Mouse (Mus musculus): ENCODE data around the gene Trak1.
"Not testable (repeated sequence)": the region's sequence is repeated elsewhere in the genome, so short reads cannot be mapped to it uniquely, and the experiment has no call there.

The Trak1 gene

DNA sequence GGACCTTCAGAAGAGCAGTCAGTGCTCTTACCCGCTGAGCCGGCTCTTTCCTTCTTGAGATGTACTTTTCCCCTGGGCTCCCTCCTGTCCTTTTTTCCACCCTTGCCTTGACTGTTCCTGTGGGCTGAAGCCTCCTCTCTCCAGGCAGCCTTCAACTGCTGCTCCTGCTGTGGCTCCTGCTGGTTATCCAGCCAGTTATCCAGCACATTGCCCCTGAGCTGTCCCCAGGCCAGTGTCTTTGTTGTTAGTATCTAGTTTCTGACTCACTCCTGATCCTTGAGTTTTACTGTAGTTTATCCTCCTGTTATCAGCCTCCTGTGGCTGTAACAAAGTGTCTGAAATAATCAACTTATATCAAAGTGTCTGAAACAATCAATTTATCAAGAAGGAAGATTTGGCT, 23.8 kb downstream of the Trak1 start:
- DNase-seq, result no peak

DNA sequence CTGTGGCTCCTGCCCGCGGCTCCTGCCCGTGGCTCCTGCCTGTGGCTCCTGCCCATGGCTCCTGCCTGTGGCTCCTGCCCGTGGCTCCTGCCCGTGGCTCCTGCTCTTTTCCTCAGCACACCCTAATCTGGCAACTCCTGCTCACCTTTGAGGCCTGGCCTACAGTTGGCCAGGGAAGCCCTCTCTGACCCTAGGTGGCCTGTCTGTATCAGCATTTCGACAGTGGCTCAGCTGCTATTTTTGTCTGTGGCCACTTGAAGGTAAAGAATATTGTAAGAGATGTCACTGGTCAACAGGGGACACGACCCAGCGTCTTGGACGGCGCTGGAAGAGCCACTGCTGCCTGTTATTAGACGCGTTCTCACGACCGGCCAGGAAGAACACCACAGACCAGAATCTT, 24.7 kb downstream of the Trak1 start:
- no peak for DNase-seq

DNA sequence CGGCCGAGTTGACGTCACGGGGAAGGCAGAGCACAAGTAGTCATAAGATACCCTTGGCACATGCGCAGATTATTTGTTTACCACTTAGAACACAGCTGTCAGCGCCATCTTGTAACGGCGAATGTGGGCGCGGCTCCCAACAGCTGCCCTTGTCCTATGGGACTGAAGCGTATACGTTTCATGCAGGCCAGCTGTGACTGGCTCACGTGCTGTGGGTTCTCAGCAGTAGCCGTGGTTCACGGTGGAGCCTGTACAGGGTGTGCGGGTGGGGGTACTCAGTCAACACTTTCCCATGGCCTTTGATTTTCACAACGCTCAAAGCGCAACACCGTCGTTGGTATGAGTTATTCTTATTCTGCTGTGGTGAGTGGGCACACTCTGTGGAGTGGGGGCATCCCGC, 31.0 kb downstream of the Trak1 start:
- DNase-seq, result not testable (repeated sequence)

DNA sequence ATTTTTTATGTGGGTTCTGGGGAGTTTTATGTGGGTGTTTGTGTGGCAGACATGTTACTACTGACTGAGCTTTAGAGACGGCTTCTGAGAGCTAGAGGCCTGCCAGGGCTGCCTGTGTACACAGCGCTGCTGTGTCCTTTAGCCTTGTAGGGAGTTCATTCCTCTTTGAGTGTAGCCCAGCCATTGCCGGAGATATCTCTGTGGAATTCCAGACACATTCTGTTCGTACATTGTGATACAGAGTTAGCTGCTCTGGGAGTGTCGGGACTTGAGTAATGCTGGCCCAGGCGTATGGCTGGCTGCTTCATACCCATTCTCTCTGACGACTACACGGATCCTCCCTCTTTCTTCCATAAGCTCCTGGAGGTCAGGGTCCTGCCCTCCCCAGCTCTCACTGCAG, 31.9 kb downstream of the Trak1 start:
- peak; percentile 44 to 64 for DNase-seq

DNA sequence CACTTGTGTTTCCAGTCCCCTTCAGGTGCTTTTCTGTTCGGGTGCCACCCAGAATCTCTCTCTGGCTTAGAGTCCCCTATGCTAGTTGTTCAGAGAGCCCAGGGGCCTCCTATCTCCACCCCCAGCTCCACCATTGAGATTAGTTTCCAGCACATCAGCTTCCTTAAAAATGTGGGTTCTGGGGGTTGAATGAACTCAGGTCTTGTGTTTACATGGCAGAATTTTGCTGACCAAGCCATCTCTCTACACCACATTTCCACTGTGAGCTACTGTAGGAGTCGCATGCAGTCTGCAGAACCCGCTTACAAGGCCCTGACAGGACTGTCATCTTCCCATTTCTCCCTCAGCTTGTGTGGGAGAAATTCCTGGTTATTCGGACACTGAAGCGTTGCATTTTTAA, 32.8 kb downstream of the Trak1 start:
- no peak for DNase-seq

DNA sequence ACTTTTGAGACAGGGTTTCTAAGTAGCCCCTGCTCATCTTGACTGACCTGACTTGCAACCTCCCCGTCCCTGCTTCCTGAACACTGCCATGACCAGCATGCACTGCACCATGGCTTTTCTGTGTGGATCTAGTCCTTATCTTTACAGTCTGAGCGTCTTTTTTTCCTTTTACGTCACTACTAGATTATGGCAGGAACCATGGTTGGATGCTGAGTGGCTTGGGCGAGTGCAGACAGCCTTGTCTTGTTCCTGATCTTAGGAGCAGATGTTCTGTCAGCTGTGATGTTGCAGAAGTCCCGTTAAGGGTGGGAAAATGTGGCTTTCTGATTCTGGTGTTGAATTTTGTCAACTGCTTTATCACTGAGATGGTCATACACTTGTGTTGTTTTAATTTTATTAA, 34.1 kb downstream of the Trak1 start:
- DNase-seq, result no peak

DNA sequence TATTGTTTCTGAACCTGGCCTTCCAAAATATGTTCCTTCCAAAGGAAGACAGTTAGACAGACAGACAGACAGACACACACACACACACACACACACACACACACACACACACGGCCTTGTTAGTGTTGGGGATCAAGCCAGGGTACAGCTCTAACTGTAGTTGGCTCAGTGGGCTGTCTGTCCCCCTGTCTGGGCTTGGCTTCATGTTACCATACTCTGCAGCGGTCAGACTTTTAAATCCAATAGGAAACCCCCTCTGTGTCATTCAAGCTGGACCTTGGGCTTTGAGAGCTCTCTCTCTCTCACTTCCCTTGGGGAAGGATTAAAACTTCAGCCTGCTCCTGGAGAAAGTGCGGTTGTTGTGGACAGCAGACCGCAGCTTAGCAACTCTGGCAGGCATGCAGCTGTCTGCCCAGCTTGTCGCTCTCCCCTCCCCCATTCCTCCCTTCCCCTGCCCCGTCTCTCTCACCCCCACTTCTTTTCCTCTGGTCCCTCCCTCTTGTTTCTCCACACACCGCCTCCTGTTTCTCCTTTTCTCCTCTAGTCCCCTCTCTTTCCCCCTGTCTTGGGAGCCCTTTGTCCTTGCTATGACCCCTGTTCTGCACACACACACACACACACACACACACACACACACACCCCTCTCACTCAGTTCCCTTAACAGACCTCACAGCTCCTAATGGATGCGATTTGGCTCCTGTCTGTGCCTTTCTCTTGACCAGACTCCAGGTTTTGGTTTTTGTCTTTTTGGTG, 34.8 kb downstream of the Trak1 start:
- peak; percentile 56 to 75 for DNase-seq

DNA sequence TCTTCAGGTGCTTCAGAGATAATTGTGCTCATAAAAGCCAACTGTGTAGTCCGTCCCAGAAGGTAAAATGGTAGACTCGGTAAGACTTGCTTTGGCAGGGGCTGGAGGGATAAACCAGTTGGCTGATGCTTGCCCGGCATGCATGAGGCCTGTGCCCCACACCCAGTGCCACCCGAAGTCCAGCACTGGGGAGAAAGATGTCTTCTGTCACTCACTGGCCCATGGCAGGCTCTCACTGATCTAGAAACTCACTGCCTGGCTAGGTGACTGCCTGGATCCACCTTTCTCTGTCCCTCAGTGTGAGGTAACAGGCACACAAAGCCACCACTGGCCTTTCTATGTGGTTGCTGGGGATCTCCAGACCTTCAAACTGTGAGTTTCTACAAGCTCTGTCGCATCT, 36.3 kb downstream of the Trak1 start:
- no peak for DNase-seq

DNA sequence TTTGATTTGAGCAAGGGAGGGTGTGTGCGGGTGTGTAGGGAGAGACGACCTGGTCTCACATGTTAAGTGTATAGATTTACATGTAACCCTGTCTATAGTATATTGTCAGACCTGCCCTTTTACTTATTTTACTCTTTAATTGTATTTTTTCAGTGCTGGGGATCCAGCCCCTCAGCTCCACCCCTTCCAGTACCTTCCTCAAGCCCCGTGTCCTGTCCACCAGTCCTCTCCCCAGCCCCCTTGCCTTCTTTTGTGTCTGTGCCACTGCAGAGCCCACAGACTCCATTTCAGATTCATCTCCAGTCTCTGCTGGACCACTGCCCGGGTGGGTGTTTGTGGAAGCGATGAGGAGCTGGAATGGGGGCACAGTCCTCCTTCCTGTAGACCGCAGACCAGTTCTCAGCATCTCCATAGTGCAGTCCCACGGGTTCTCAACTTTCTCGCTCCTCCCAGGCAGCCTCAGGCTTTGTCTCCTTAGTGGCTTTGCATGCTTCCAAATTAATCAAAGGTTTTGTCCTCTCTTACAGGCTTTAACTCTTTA, 37.1 kb downstream of the Trak1 start:
- DNase-seq, result no peak

DNA sequence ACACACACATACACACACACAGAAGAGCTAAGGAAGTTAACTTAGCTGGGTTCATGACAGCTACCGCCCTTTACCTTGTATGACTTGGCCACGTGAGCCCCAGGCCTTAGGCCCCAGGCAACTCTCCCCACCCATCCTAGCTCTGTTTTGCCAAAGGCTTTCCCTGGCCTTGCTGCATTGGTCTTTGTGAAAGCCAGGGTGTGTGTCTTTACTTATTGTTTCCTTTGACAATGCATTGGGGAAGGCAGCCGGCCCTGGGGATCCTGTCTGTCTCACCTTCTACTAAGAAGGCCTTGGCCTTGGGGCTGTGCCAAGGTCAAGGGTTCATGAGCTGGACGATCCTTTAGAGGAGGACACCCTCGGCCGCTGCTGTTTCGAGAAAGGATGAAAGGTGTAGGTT, 38.3 kb downstream of the Trak1 start:
- peak in 1 of 2 experiments; percentile 53 for DNase-seq

DNA sequence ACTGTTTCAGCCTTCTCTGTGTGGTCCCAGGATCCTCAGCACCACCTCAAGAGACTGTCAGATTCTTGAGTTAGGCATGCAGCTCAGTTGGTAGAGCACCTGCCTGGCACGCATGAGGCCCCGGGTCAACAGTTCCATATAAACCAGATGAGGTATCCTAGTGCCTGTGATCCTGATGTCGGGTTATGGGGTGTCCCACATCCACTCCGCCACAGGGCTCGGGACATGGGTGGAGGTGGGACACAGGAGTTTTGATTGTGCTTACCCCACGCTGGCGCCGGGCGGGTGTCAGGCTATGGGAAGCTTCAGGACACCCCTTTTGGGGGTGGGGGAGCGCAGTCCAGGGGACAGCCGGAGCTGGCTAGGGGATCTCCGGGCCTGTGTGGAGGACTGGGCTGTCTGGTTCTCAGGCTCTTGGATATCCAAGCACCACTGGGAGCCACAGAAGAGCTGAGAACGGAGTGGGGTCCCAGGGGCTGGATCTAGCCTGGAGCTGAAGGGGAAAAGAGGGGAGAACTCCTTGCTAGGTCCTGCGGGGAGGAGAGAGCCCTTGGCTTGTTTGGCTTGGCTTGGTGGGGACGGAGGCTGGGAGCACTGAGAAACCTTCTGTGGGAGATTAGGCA, 39.1 kb downstream of the Trak1 start:
- no peak for DNase-seq

DNA sequence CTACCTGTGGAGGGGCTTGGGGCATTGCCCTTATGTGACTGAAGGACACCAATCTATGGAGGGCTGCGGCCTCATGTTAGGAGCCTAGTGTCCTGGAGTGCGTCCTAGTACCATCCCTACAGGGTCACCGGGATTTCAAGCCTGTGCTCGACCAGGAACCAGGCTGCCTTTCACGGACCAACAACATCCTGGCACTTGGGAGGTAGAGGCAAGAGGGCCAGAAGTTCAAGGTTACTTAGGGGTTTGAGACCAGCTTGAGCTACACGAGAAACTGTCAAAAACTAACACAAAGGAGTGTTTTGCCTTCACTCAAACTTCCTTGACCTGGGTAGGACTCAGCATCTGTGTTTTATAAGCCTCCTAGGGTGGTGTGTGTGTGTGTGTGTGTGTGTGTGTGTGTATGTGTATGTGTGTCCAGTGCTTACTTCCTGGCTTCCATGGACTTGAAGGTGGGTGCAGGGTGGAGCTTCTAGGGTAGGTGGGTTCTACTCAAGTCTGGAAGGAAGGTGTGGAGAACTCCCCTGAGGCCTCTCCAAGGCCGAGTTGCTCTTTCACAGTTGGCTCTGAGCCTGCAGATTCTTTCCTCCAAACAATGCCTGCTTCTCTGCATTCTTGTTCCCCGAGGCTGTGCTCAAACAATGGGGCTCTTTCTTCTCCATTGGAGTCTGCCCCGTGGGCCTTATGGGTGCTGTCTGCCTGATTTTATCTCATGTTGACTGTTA, 40.1 kb downstream of the Trak1 start:
- DNase-seq, result peak; percentile 49 to 63

DNA sequence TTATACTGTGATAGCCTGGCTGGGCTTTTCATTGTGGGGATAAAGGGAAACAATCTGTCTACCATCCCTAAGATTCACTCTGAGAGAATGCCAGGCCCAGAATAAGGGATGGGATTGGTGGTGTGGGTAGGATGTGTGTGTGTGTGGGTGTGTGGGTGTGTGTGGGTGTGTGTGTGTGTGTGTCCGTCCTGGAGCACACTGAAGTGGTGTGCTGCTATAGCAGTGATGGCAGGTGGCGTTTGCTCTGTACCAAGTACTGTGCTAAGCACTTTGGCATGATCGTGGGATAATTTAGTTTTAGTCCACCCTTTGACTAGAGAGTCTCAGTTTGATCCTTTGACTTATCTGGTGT, 40.6 kb downstream of the Trak1 start:
- DNase-seq, result no peak

DNA sequence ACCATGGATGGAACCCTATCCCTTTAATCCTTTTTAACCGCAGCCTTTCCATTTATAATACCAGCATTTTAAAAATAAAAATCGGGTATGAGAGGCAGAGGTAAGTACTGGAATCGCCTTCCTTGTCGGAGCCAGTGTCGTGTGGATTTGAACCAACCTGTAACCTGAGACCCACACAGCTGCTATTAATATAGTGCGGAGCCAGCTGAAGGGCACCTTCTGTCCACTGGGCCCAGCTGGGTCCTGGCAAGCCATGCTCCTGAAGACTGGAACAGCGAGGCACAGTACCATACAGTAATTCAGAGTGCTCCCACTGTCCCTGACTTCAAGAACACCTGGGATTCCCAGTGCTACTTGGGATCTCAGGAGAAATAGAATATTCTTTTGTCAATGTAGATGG, 44.5 kb downstream of the Trak1 start:
- DNase-seq, result no peak

DNA sequence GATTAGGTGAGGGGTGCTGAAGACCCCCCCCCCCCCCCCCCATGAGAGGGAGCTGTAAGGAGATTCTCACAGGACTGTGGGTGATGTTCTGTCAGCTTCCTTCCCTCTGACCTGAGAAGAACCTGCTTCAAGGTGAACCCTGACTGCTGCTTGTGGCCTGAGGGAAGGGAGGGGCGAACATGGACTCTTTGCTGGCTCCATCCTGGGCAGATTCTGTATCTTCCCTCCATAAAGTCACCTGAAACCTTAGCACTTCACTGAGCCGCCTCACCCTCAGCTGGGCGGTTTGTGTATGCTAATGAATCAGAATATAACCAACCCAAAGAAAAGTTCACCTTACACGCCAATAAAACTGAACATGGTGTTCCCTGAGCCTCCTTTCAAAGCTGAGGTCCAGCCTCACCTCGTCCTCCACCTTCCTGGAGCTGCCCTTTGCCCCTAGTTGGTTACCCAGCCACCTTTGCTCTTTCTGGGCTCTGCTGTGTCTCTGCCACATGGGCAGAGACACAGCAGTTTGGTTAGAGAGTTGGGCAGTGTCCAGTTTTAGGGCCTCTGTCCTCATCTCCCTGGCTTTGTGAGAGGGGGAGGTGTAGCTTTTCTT, 45.3 kb downstream of the Trak1 start:
- DNase-seq, result no peak

DNA sequence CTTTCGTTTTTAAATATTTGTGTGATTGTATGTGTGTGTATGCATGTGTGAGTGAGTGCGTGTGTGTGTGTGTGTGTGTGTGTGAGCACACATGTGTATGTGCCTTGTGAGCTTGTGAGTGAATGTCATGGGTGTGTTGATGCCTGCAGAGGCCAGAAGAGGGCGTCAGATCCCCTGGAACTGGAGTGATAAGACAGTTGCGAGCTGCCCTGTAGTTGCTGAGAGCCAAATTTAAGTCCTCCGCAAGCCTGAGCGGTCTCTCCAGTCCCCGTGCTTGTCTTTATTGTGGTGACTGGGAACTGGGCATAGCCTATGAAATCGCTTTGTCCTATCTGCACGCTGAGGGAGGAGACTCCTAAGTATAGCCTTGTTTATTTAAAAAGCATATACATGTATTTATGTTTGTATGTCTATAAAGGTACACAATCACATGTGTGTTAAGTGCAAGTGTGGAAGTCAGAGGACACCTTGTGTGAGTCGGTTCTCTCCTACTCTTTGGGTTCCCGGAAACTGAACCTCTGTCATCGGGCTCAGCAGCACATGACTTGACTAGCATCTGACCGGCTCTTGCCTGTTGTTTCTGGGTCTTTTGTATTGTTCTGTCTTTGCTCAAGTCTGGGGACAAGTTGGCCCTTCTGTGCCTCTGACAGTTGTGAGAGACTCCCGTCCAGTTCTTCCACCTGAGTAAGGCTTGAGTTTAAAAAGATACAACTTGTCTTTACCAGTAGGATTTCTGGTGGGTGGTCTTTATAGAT, 46.0 kb downstream of the Trak1 start:
- no peak for DNase-seq

DNA sequence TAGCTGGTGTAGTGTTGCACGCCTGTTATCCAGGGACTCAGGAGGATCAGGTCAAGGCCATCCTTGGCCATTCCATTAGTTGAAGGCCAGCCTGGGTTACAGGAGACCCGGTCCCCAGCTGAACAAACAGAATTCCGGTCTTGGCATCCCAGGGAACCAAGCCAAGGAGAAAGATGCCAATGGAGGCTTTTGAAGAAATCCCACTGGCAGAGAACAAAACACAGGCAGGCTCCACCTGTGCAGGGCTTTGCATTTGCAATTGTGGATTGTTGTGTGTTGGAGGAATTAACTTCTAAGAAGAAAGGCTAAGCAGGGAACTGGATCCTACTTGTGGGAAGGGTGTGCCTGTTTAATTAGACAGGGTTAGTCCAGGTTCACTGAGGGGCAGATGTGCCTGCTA, 47.0 kb downstream of the Trak1 start:
- DNase-seq, result no peak

DNA sequence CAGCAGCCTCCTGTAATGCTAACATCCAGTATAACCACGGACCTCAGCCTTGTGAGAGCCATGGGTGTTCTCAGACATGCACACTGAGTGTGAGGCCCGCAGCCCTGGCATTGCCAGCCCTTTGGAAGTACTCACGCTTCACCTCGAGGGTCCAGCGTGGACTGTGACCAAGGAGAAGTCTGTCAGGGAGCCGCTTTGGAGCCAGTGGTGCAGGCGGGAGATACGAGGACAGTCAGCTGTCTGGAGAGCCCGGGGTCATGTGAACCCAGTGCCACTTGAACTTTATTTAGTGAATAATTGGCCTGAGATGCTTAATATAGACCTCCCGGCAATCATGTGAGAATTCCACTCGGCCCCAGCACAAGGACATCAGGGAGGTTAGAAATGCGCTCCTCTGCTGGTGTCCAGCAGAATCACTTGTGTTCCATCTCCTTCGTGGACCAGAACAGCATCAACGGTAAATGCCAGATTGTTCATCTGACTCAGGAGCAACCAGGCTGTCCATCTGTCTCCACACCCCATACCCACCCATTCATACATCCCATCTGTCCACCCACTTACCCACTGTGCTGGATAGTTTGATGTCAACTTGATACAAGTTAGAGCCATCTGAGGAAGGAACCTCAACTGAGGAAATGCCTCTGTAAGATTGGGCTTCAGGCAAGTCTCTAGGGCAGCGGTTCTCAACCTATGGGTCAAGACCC, 48.3 kb downstream of the Trak1 start:
- peak; percentile 29 to 34 for DNase-seq

DNA sequence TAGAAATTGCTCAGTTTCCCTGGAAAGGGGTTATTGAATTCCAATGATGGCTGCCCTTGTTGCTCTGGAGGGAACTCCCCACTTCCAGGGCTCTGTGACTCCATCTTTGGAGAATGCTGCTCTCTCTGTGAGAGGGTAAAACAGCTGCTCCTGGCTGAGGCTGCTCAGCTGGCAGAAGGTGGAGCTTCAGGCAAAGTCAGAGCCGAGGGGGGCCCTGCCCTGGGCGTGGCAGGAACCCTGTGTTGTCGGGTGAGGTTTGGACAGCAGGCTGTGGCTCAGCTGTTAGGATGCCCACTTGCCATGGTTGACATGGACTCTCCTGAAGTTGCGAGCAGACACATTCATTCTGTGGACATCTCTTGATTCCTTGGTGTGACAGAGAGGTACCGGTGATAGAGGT, 49.3 kb downstream of the Trak1 start:
- DNase-seq, result peak; percentile 25 to 52

DNA sequence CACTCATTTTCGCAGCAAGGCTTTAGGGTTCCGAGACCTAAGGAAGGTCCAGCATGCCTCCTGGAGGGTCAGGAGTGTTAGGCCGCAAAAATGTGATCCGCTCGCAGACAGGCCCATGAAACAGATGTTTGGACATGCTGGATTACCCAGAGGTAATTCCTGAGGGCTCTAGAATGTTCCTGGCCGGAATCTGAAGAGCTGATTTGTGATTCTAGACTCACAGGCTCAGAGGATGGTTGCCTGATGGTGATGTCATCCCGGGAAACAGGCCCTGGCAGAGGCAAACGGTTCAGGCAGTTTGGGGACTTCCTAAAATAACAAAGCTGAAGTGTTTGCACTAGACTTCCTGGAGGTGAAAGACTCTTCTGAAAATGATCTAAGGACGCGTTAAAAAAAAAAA, 50.7 kb downstream of the Trak1 start:
- DNase-seq, result peak; percentile 83 to 92

DNA sequence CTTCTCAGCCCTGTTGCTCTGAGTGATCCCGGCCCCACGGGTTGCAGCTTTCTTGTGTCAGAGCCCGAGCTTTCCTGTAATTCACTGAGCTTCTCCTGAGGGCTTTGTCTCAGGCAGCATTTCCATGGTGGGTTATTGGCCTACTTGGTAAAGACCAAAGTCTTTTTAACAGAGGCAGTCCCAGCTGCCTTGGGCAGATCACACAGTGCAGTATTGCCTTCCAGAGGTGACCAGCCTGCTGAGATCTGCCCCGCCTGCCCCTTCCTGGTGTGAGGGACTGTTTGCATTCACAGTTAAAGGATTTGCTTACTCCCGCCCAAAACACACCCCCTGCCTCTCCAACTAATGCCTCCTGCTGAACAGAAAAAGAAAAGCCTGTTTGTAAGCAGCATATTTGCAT, 51.2 kb downstream of the Trak1 start:
- peak; percentile 63 to 69 for DNase-seq

DNA sequence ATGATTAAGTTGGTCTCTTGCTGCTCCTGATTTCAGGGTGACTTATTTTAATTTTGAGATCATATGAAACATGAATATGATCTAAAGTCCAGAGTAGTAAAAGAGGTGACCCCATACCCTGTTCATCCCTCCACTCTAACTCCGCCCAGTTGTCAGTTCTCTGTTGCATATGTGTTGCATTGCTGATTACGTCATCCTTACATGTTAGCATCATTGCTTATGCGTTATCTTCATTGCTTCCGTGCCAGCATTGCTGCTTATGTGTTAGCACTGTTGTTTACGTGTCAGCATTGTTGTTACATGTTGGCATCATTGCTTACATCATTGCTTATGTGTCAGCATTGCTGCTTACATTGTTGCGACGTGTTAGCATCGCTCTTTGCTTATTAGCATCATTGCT, 51.8 kb downstream of the Trak1 start:
- no peak for DNase-seq
